Mouse (Mus musculus) midbrain, postnatal 0 days (tissue): ENCODE results near the gene Nek5. TPM values are rescaled to one million over a fixed set of nuclear protein-coding genes. Genes with fewer than 3 reads are reported as not detected.

Experiments
- ATAC-seq: fragments of 200-750 bp; cut with Nextera tagmentation; 2 replicates; pipeline ENCODE4 v1.8.0; 2017; ENCODE audit warnings: moderate number of reproducible peaks, mild to moderate bottlenecking, moderate TSS enrichment, moderate library complexity; ENCODE audit not compliant: low FRiP score
- DNase-seq: peaks from one replicate; pipeline ENCODE4 v3.0.0-alpha.2; 2015; ENCODE audit warnings: low spot score
- H3K27ac ChIP-seq: fragments of 300-500 bp; sonication (generic); 2 replicates; pipeline ENCODE4 v1.5.1; 2014; ENCODE audit warnings: low read depth, mild to moderate bottlenecking, low read length, mixed read lengths
- H3K27me3 ChIP-seq: fragments of 300-500 bp; sonication (generic); 2 replicates; pipeline ENCODE4 v1.6.1; 2014; ENCODE audit warnings: low read length, control low read depth, mixed read lengths; ENCODE audit not compliant: insufficient read depth
- H3K36me3 ChIP-seq: fragments of 300-500 bp; sonication (generic); 2 replicates; pipeline ENCODE4 v1.6.1; 2014; ENCODE audit warnings: low read length, control low read depth, mixed read lengths; ENCODE audit not compliant: insufficient read depth
- H3K4me1 ChIP-seq: fragments of 300-500 bp; sonication (generic); 2 replicates; pipeline ENCODE4 v1.6.1; 2014; ENCODE audit warnings: mild to moderate bottlenecking, control low read depth, antibody characterized with exemption, low read length, mixed read lengths; ENCODE audit not compliant: insufficient read depth
- H3K4me2 ChIP-seq: fragments of 300-500 bp; sonication (generic); 2 replicates; pipeline ENCODE4 v1.6.1; 2014; ENCODE audit warnings: low read depth, mild to moderate bottlenecking, low read length, mixed read lengths; ENCODE audit not compliant: poor library complexity, severe bottlenecking
- H3K4me3 ChIP-seq: fragments of 300-500 bp; sonication (generic); 2 replicates; pipeline ENCODE4 v1.5.1; 2014; ENCODE audit warnings: low read depth, mild to moderate bottlenecking, low read length, moderate library complexity
- H3K9ac ChIP-seq: fragments of 300-500 bp; sonication (generic); replicated peaks from 2 replicates; pipeline ENCODE4 v1.6.1; 2014; ENCODE audit warnings: mild to moderate bottlenecking, low read length, moderate library complexity, mixed read lengths; ENCODE audit not compliant: poor library complexity, severe bottlenecking
- H3K9me3 ChIP-seq: fragments of 300-500 bp; sonication (generic); 2 replicates; pipeline ENCODE4 v1.6.1; 2016; ENCODE audit warnings: low read length, control low read depth
- CTCF ChIP-seq: IDR thresholded peaks from 2 replicates; pipeline ENCODE4 v1.5.1; 2016; ENCODE audit warnings: antibody characterized with exemption, mild to moderate bottlenecking
- WGBS: fragments of 180-500 bp; shearing (Covaris S2); extraction: QIAGEN DNeasy Blood & Tissue Kit; methylation state at CpG from one replicate; pipeline ENCODE4 v1.1.7; 2014; 5-methylcytosine and 5-hydroxymethylcytosine counted together
- polyA plus RNA-seq: library from polyadenylated mRNA; unstranded; fragments of >200 nt; fragmentation: Nextera tagmentation; extraction: Ambion mirVana; gene quantifications from 2 replicates; pipeline ENCODE4 v1.2.1, GENCODE M21; 2015
- total RNA-seq: library from RNA; depleted of rRNA; stranded (reverse); fragments of >200 nt; gene quantifications from 2 replicates; pipeline ENCODE4 v1.2.3, GENCODE M21; 2014

Gene Nek5
- total and polyA plus RNA-seq, 2 experiments from 2014 or later, result 0.66 to 1.1 TPM

GRCm38 (mm10) chr8:22162206-22162605, 37.4 kb upstream of the Nek5 start:
- Histone ChIP-seq H3K4me1 (no peaks in the 10 kb centered on the region; the same call in 1 of the 2 replicates), H3K9me3 (no peaks in the 10 kb centered on the region), H3K4me2 (no peak overlapping the region), H3K4me3 (no peak overlapping the region), H3K36me3 (no peaks in the 10 kb centered on the region), H3K27me3 (no peaks in the 10 kb centered on the region), H3K27ac (no peak overlapping the region), H3K9ac (no peak overlapping the region)
- WGBS, result 87% methylated on average over 8 of the region's 8 CpGs
- DNase-seq (no peak), ATAC-seq (no peak)
- no peak for TF ChIP-seq CTCF

GRCm38 (mm10) chr8:22150345-22150663, 25.5 kb upstream of the Nek5 start:
- ATAC-seq (no peak), DNase-seq (peak; percentile 2)
- H3K9ac ChIP-seq, result no peak overlapping the region
- WGBS, result 84% methylated on average over 3 of the region's 3 CpGs
- TF ChIP-seq CTCF, result no peak
- no peak overlapping the region for H3K4me2 ChIP-seq
- H3K4me1 ChIP-seq, result no peaks in the 10 kb centered on the region
- 0 out of 2 replicates have a peak, but pooled peaks cover 8% of the 10 kb centered on the region for H3K36me3 ChIP-seq
- no peak overlapping the region for H3K27ac ChIP-seq
- no peak overlapping the region for H3K4me3 ChIP-seq
- no peaks in the 10 kb centered on the region for H3K27me3 ChIP-seq
- H3K9me3 ChIP-seq, result no peaks in the 10 kb centered on the region

- DNase-seq (no peak), ATAC-seq (no peak)
- Histone ChIP-seq H3K4me1 (no peaks in the 10 kb centered on the region), H3K9me3 (no peaks in the 10 kb centered on the region), H3K36me3 (0 out of 2 replicates have a peak, but pooled peaks cover 5% of the 10 kb centered on the region), H3K9ac (no peak overlapping the region), H3K27ac (no peak overlapping the region), H3K4me3 (no peak overlapping the region), H3K4me2 (no peak overlapping the region), H3K27me3 (no peaks in the 10 kb centered on the region)
- TF ChIP-seq CTCF, result no peak
- 93% methylated on average over 11 of the region's 11 CpGs for WGBS
These were observed 24.9 kb upstream of the Nek5 start for GRCm38 (mm10) chr8:22149643-22150344.

GRCm38 (mm10) chr8:22148367-22148740, 23.5 kb upstream of the Nek5 start:
- no peak overlapping the region for H3K9ac ChIP-seq
- no peak overlapping the region for H3K4me3 ChIP-seq
- no peaks in the 10 kb centered on the region for H3K9me3 ChIP-seq
- 0 out of 2 replicates have a peak, but pooled peaks cover 5% of the 10 kb centered on the region for H3K36me3 ChIP-seq
- DNase-seq (no peak), ATAC-seq (no peak)
- no peak overlapping the region for H3K4me2 ChIP-seq
- H3K4me1 ChIP-seq, result no peaks in the 10 kb centered on the region
- TF ChIP-seq CTCF, result no peak
- H3K27me3 ChIP-seq, result no peaks in the 10 kb centered on the region
- WGBS, result 92% methylated on average over 7 of the region's 7 CpGs
- no peak overlapping the region for H3K27ac ChIP-seq

GRCm38 (mm10) chr8:22147706-22148366, 23.0 kb upstream of the Nek5 start:
- Histone ChIP-seq H3K4me2 (no peak overlapping the region), H3K27ac (no peak overlapping the region), H3K9ac (no peak overlapping the region), H3K4me3 (no peak overlapping the region), H3K4me1 (no peaks in the 10 kb centered on the region), H3K9me3 (no peaks in the 10 kb centered on the region), H3K27me3 (no peaks in the 10 kb centered on the region), H3K36me3 (0 out of 2 replicates have a peak, but pooled peaks cover 5% of the 10 kb centered on the region)
- 84% methylated on average over 9 of the region's 9 CpGs for WGBS
- no peak for TF ChIP-seq CTCF
- ATAC-seq, result no peak
- DNase-seq, result no peak

- no peak for TF ChIP-seq CTCF
These were observed 21.0 kb upstream of the Nek5 start for GRCm38 (mm10) chr8:22145831-22146230.

More at GRCm38 (mm10) chr8:22145831-22146230, 21.0 kb upstream of the Nek5 start:
- Histone ChIP-seq H3K36me3 (0 out of 2 replicates have a peak, but pooled peaks cover 5% of the 10 kb centered on the region), H3K9ac (no peak overlapping the region), H3K9me3 (no peaks in the 10 kb centered on the region), H3K27me3 (no peaks in the 10 kb centered on the region), H3K4me2 (no peak overlapping the region), H3K4me3 (no peak overlapping the region), H3K4me1 (no peaks in the 10 kb centered on the region), H3K27ac (no peak overlapping the region)
- ATAC-seq (no peak), DNase-seq (no peak)
- WGBS, result 83% methylated on average over 6 of the region's 6 CpGs
